Mouse (Mus musculus) layer of hippocampus, adult 9-11 months (tissue): ENCODE data around the gene Ptprn2.
A peak's percentile ranks its signal among the peaks of the same experiment; 100 is the strongest.

Experiments used
- DNase-seq: peaks from one replicate; pipeline ENCODE4 v3.0.0; 2022

Gene Ptprn2

GRCm38 (mm10) chr12:116804712-116805111 is 319.2 kb downstream of the Ptprn2 start:
- DNase-seq: no peak

- peak; percentile 18 for DNase-seq
Measured at GRCm38 (mm10) chr12:116805129-116805809, 319.7 kb downstream of the Ptprn2 start.

GRCm38 (mm10) chr12:116806089-116806488 is 320.6 kb downstream of the Ptprn2 start:
- peak; percentile 68 for DNase-seq

DNA sequence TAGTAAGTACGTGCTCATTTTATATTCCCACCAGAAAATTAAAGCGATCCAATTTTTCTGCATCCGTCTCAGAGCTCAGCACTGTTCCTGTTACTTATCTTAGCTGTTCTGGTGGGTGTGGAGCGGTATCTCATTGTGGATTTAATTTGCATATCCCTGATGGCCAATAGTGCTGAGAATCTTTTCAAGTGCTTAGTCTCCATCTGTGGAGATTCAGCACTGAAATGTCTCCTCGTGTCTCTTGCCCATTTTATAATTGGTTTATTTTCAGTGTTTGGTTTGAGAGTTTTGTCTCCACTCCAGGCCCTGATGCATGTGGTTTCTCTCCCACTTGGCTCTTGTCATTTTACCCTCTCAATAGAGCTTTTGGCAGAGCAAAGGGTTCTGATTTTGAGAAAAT is 327.5 kb downstream of the Ptprn2 start:
- peak; percentile 79 for DNase-seq

DNA sequence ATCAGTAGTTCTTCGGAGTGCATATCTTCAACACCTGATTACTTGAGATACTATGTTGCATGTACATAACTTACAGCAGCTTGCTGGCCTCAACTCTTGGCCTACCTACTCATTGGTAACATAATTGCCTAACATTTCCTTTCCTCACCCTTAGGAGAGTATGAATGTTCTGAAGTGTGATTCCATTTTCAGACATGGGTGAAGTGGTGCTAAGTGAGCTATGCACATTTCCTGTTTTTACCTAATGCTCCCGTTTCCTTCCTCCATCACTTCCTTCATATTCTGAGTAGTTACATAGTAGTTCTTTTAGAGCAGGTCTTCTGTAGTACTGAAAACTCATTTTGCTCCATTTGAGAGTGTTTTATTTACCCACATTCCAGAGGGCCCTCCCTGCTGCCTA is 334.3 kb downstream of the Ptprn2 start:
- no peak for DNase-seq

DNA sequence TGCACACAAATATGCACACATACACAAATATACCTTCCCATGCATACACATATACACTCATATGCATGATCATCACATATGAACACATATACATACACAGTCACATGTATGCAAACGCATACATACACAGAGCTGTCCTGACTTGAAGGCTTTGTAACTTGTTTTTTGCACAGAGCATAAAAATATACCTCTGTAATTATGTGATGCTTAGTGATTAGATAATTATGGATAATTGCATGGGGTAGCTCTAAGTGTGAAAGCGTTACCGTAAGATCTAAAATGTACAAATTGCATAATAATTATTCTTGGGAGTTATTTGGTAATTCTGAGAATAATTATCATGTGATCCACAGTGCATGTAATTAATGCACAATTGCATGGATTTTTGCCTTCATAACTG is 337.8 kb downstream of the Ptprn2 start:
- DNase-seq: no peak

- no peak for DNase-seq
Measured at GRCm38 (mm10) chr12:116827748-116828147, 342.2 kb downstream of the Ptprn2 start.

DNA sequence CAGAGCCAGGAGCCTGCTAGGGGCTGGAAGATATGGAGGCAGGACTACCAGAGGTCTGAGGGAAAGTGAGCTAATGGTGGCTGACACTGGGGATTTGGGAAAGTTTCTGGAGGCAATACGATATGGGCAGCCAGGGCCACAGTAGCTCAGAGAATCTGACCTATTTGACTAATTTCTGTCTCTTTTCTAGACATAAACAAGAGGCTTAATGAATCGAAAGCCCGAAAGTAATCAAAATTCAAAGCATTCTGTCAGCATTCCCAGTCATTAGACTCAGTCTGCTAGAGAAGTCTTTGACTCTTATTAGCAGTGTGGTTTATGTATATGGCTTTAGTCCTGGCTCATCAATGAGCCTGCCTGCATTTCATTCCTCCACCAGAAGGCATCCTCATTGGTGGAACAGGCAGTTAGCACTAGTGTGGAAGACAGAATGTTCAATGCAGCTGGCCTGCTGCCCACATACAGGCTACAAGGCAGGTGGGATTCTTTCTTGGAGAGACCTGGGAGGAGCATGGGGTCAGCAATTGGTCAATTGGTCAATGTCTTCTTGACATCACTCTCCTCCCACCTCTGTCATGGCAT is 353.2 kb downstream of the Ptprn2 start:
- DNase-seq: no peak

DNA sequence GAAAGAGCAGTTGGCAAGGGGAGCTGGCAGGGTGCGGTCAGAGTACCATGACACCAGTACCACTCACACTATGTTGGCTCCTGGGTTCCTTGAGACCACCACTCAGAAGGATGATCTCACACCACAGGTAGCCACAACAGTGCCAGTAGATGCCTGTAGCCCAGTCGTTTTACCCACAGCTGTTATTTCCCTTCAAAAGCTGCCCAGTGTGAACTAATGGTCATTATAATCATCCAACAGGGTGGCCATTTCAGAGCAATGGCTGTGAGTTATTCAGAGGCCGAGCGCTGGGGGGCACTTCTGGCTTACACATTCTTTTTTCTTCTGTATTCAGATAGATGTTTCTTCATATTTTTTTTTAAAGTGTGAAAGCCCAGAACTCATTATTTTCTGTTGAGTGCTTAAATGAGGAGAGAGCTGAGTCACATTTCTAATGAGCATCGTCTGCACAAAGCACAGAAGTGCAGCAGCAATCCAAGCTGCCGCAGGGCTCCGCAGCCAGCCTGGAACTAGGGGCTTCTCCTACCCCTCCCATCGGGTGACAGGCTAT is 357.3 kb downstream of the Ptprn2 start:
- DNase-seq: peak; percentile 62

DNA sequence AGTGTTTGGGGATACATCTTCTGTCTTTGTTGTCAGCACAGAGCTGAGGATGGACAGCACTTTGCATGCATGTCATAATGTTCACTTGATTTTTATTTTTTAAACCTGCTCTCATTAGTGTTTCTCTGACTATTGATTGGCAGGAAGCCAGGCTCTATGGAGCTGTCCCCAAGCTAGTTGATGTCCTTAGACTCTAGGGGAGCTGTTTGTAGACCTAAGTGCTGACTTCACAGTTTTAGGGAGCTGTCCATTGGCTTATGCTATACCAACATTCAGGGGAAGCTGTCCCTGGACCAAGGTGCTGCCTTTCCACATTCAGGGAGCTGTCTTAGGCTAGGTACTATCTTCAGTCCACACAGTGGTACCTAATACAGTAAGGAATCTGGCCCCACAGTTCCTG is 360.7 kb downstream of the Ptprn2 start:
- no peak for DNase-seq

- DNase-seq: no peak
Measured at GRCm38 (mm10) chr12:116847021-116847420, 361.5 kb downstream of the Ptprn2 start.

GRCm38 (mm10) chr12:116856307-116856706 is 370.8 kb downstream of the Ptprn2 start:
- DNase-seq: no peak

DNA sequence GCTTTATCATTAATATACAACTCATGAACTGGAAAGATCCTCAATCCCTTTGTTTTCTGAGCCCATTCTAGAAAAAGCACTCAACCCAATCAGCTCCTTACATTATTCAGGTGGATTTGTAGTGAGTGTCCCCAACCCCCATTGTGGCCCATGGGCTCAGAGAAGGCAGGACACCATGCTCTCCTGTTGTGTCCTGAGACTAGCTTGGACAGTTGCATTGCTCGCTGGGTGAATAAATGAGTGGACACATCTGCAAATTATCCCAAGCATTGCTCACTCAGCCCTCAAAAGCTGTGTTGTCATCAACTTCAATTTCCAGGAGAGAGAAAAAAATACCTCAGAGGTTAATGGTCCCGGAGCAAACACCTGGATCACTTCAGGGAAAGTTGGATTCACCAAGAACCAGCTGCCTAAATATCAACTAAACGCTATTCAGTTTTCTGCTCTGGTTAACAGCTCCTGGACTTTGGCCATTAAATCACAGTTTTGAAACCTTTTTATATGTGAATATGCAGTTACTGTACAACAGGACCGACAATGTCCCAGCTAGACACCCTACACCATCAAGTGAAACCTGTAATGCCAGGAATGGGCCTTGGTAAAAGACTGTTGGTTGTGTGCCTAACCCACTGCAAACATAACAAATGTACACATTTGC is 376.0 kb downstream of the Ptprn2 start:
- DNase-seq: no peak

DNA sequence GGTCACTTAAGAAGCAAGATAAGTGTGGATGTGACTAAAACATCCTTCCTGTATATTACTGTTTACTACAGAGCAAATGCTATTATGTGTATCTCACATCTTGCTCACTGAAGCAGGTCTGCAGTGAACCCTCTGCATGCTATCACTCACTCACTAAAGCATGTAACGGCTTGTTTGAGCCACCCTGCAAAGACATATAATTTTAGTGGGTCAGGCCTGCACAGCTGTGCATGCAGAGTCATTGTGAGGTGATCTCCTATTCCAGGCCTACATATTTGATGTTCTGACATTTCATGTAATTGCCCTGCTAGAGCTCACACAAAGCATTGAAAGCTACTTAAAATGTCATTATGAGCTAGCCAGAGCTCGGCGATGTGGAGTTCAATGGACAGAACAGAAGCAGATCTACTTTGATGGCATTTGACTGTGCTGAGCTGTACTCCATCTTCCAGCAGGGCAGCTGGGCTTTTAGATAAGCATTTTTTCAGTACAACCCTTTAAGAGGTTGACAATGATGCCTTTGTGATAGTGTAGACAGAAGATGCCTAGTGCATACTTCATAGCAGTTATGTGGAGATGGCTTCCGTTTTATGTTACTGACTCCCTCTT is 377.9 kb downstream of the Ptprn2 start:
- no peak for DNase-seq

GRCm38 (mm10) chr12:116873866-116874585 is 388.5 kb downstream of the Ptprn2 start:
- DNase-seq: no peak

GRCm38 (mm10) chr12:116887496-116888281 is 402.2 kb downstream of the Ptprn2 start:
- no peak for DNase-seq

GRCm38 (mm10) chr12:116888856-116889255 is 403.3 kb downstream of the Ptprn2 start:
- DNase-seq: no peak

- DNase-seq: no peak
Measured at GRCm38 (mm10) chr12:116892584-116892983, 407.1 kb downstream of the Ptprn2 start.

DNA sequence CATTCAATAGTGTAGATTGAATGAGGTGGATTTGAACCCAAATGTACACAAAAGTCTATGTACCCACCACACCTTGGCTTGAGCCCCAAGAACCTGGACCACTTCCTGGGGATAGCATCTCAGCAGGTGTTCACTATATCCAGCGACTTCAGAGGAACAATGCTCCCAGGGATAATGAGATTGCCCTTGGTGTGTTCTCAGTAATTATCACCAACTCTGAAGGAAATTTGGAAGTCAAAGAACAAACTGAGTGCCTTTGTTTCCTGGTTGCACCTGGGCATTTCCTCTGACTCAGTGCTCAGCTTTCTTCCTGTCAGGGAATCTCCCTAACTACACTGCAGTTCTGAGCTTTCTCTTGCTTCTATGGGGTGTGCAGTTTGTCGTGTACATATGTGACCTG is 411.1 kb downstream of the Ptprn2 start:
- DNase-seq: no peak

- DNase-seq: no peak
Measured at GRCm38 (mm10) chr12:116901773-116902172, 416.3 kb downstream of the Ptprn2 start.

GRCm38 (mm10) chr12:116907424-116907823 is 421.9 kb downstream of the Ptprn2 start:
- DNase-seq: peak; percentile 33

- peak; percentile 33 for DNase-seq
Measured at GRCm38 (mm10) chr12:116908668-116909067, 423.1 kb downstream of the Ptprn2 start.
